Mouse (Mus musculus): ENCODE measurements at regions not wholly inside any gene's neighbourhood (a gene's known extent, or its start where the extent isn't known, plus 50 kb on each side); places are given as distances from the start of the nearest gene placed in this dataset.

GRCm38 (mm10) chr7:75063816-75064215 is 245.2 kb downstream of the Sv2b start:
- no peak for ATAC-seq (ENCODE audit: extremely low read depth, insufficient number of reproducible peaks, low FRiP score, poor library complexity, severe bottlenecking)

- no peak for ATAC-seq (ENCODE audit: extremely low read depth, insufficient number of reproducible peaks, low FRiP score, poor library complexity, severe bottlenecking)
Observed at GRCm38 (mm10) chr7:75050231-75050630, 258.8 kb downstream of the Sv2b start.

- no peak for ATAC-seq (ENCODE audit: extremely low read depth, insufficient number of reproducible peaks, low FRiP score, poor library complexity, severe bottlenecking)
Observed at GRCm38 (mm10) chr7:75049751-75050150, 259.3 kb downstream of the Sv2b start.

GRCm38 (mm10) chr7:75048822-75049221 is 260.2 kb downstream of the Sv2b start:
- no peak for ATAC-seq (ENCODE audit: extremely low read depth, insufficient number of reproducible peaks, low FRiP score, poor library complexity, severe bottlenecking)

DNA sequence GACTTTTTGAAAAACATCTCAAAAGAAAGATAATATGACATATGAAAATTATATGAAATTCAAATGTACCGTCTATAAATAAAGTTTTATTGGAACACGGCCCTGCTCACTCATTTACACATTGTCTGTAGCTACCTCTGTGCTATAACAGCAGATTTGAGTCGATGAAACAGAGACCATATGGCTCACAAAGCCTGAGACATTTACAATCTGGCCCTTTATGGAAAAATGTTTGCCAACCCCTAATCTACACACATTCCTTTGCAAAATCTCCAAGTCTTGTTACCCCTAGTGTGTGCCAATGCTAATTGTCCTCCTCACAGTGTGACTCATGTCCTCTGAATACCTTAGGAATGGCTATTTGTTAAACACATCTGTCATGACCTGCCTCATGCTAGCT is 261.2 kb downstream of the Sv2b start:
- ATAC-seq (ENCODE audit: extremely low read depth, insufficient number of reproducible peaks, low FRiP score, poor library complexity, severe bottlenecking): no peak

DNA sequence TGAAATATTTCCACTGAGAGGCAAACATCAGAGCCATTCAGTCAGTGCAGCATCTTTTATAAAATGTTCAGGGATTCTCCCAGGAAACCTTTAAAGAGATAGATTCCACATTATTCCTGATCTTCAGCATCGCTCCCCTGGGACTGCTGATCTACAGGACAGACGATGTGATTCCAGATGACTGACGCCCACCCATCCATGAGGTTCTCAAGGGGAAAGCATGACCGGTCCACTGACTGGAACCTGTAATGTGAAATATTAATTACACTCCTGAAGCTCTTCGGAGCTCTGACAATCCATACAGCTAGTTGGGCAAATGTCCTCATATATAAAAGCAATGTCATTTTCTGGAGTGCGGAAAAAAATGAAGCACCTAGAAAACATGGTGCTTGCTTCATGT is 268.2 kb downstream of the Sv2b start:
- ATAC-seq (ENCODE audit: extremely low read depth, insufficient number of reproducible peaks, low FRiP score, poor library complexity, severe bottlenecking): no peak

GRCm38 (mm10) chr7:75026191-75026590 is 282.9 kb downstream of the Sv2b start:
- no peak for ATAC-seq (ENCODE audit: extremely low read depth, insufficient number of reproducible peaks, low FRiP score, poor library complexity, severe bottlenecking)

- no peak for ATAC-seq (ENCODE audit: extremely low read depth, insufficient number of reproducible peaks, low FRiP score, poor library complexity, severe bottlenecking)
Observed at GRCm38 (mm10) chr7:75021966-75022365, 287.1 kb downstream of the Sv2b start.

DNA sequence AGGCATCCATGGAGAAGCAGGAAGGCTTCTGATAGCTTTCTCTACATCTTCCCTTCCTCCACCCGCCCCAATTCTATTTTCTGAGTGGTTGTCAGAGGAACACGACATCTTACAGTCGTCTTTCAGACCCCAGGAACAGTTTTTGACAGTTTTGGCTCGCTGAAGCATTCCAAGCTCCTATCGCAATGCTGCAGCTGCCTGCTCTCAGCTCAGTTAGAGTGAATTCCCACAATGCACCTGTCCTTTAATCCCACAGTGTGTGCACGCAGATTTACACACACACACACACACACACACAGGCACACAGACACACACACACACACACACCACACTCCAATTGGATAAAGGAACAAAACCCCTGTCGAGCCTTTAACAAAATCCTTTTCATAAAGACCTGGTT is 290.4 kb downstream of the Sv2b start:
- no peak for ATAC-seq (ENCODE audit: extremely low read depth, insufficient number of reproducible peaks, low FRiP score, poor library complexity, severe bottlenecking)

- no peak for ATAC-seq (ENCODE audit: extremely low read depth, insufficient number of reproducible peaks, low FRiP score, poor library complexity, severe bottlenecking)
Observed at GRCm38 (mm10) chr7:75008481-75008880, 300.6 kb downstream of the Sv2b start.

- ATAC-seq (ENCODE audit: extremely low read depth, insufficient number of reproducible peaks, low FRiP score, poor library complexity, severe bottlenecking): no peak
Observed at GRCm38 (mm10) chr7:74990198-74990597, 318.9 kb downstream of the Sv2b start.

GRCm38 (mm10) chr7:74979479-74979878 is 329.6 kb downstream of the Sv2b start:
- no peak for ATAC-seq (ENCODE audit: extremely low read depth, insufficient number of reproducible peaks, low FRiP score, poor library complexity, severe bottlenecking)

- no peak for ATAC-seq (ENCODE audit: extremely low read depth, insufficient number of reproducible peaks, low FRiP score, poor library complexity, severe bottlenecking)
Observed at GRCm38 (mm10) chr7:74975986-74976385, 333.1 kb downstream of the Sv2b start.

- ATAC-seq (ENCODE audit: extremely low read depth, insufficient number of reproducible peaks, low FRiP score, poor library complexity, severe bottlenecking): no peak
Observed at GRCm38 (mm10) chr7:74974448-74974847, 334.6 kb downstream of the Sv2b start.

GRCm38 (mm10) chr7:74944421-74945098 is 364.5 kb downstream of the Sv2b start:
- no peak for ATAC-seq (ENCODE audit: extremely low read depth, insufficient number of reproducible peaks, low FRiP score, poor library complexity, severe bottlenecking)

DNA sequence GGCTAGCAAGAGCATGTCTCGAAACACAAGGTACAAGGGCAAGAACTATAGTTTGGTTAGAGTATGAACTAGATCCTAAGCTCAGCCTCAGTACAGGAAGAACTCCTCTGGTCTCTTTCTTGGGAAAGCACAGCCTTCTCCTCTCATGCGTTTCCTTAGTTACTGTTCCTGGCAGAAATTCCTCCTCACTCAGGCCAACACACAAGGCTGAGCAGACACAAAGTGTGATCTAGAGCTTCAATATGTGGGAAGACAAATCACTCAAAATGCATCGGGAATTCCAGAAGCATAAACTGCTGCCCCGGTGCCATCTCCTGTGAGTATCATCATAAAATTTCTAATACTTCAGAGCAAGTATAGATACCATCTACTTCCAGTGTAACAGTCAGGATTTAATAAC is 366.1 kb downstream of the Sv2b start:
- ATAC-seq (ENCODE audit: extremely low read depth, insufficient number of reproducible peaks, low FRiP score, poor library complexity, severe bottlenecking): no peak

GRCm38 (mm10) chr7:74942146-74942545 is 366.9 kb downstream of the Sv2b start:
- no peak for ATAC-seq (ENCODE audit: extremely low read depth, insufficient number of reproducible peaks, low FRiP score, poor library complexity, severe bottlenecking)

DNA sequence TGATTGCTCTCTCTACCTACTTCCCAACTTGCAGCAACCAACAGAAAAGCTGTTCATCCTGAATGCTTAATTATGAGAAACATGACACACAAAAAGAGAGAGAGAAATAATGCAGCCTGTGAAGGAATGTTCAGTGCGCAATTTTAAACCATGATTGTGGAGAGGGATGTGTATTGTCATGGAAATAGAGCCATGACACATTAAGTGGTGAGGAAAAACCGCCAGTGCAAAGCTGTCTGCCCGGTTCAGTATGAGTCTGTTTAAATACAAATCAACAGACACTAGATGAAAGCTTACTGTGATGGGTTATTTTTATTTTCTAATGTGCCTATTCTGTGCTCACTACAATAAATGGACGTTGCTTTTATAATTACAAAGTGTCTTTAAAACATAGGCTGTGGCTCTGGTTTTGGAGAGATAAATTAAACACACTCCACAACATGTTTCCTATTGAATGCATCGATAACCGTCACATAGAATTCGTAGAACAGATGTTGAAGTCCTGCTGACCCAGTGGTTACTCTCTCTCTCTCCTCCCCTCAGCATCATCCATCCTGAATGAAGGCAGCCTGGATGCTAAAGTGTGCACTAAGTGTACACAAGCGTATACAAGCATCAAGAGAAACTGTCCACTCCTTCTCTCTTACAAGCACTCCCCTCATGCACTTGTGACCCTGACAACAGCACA is 374.7 kb upstream of the Slco3a1 start:
- ATAC-seq (ENCODE audit: extremely low read depth, insufficient number of reproducible peaks, low FRiP score, poor library complexity, severe bottlenecking): no peak

DNA sequence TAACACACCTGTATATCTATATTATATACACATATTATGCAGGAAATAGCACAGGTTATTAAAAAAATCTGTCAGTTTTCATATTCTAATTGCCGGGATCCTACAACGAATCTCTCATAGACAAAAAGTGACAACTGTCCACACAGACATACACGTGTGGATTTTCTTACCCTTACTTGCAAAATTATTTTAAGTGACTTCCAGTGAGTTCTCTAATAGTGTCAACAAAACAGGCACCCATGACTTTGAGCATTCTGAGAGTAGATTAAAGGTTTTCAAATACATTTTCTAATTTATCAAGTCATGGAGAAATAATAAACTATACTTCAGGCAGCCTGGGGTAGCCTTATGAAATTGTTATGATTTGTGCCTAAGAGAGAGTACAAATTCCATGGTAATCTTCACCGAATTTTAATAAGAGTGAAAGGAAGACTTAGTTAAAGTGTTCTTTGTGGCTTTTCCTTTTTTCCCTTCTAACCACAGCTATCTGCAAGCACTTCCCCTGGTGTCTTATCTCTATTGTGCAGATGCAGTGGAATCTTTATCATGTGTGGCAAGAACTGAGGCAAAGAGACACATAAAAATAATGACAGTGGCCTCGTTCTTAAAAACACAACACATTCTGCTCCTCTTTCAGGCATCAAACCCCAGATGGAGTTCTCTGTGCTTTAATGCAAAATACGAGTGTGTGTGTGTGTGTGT is 373.8 kb upstream of the Slco3a1 start:
- ATAC-seq (ENCODE audit: extremely low read depth, insufficient number of reproducible peaks, low FRiP score, poor library complexity, severe bottlenecking): no peak

DNA sequence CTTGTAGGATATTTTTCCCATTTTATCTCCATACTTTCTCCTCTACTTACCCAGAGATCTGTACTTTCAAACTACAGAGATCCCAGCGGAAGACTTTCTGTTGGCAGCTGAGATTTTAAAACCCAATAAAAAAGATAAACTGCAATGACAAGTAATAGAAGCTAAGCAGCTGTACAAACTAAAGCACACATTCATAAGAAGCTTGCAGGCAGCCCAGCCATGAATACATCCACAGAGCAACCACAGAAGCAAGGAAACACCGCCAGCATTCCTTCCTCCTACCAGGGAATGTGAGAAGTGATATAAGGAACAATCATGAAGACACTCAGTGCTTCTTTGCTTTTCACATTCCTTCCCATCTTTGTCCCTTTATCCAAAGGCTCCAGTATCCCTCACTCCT is 372.1 kb upstream of the Slco3a1 start:
- ATAC-seq (ENCODE audit: extremely low read depth, insufficient number of reproducible peaks, low FRiP score, poor library complexity, severe bottlenecking): no peak
